31 mouse cellular contexts compared by ENCODE assay signal in the genomic region with DNA sequence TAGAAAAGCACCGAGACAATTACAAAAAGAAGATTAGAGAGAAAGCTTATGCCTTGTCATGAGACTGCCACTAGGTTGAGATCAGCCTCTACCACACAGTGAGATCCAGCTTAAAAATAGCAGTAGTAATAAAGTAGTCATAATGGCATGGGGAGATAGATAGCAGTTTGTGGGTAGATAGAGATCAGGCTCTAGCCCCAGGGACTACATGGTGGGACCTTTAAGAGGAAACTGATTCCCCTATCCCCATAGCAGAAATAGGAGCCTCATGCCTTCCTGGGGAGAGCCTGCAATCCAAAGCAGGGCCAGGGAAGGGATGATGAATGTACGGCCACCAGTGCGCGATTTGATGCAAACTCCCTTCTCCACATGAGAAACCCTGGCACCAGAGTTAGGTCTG. TPM values are rescaled to one million over a fixed set of nuclear protein-coding genes. Genes with fewer than 3 reads are reported as not detected.
DNase-seq lines count a peak whose midpoint lies in the region; ATAC-seq and TF ChIP-seq lines count a peak whose summit lies in the region.
"Had no signal": no experiment of that assay in that cellular context is flagged by ENCODE, and none has a peak within 500 bp of the region (broad histone marks: within the 10 kb centered on the region; RNA-seq: fewer than 3 reads in every experiment).

No protein-coding gene starts in this region.

- WGBS in heart, postnatal 0 days, result 75% methylated on average over 4 of the region's 4 CpGs
- 71% methylated on average over 4 of the region's 4 CpGs for WGBS in heart, embryonic 12.5 days
- 58% methylated on average over 4 of the region's 4 CpGs for WGBS in midbrain, embryonic 12.5 days
- WGBS in midbrain, embryonic 13.5 days, result 60% methylated on average over 4 of the region's 4 CpGs

- H3K27me3 ChIP-seq in heart, postnatal 0 days (ENCODE audit: control insufficient read depth, insufficient read depth, low read length), result no peaks in the 10 kb centered on the region
- no peaks in the 10 kb centered on the region for H3K27me3 ChIP-seq in heart, embryonic 12.5 days (replicated peaks)
- H3K27me3 ChIP-seq in midbrain, embryonic 12.5 days, result no peaks in the 10 kb centered on the region
- H3K27me3 ChIP-seq in midbrain, embryonic 13.5 days, result no peaks in the 10 kb centered on the region
- H3K27me3 ChIP-seq: CH12.LX; forebrain, embryonic 15.5 days; hindbrain, embryonic 12.5 days; liver, embryonic 13.5 days; neural tube, embryonic 15.5 days; Patski; stomach, embryonic 15.5 days had no signal

- no peak for DNase-seq in heart, postnatal 0 days (ENCODE audit: low spot score)
- peak; percentile 44 for DNase-seq in NIH3T3 (ENCODE audit: low read depth)
- DNase-seq in lung, postnatal 36 days, result no peak
- no peak for DNase-seq in kidney, postnatal 14 days
- DNase-seq: adrenal gland, postnatal 36 days; B cell, adult 2 months; cerebellum, adult 9-11 months; gastrocnemius, postnatal 10 days; kidney, adult 18-20 months; liver, embryonic 13.5 days; lung, embryonic 14.5 days; lung, postnatal 4 days; right cerebral cortex, adult 18-20 months; thymus, postnatal 25 days had no signal

- no peak for TF ChIP-seq EP300 in heart, postnatal 0 days (IDR thresholded peaks at IDR 0.05; ENCODE audit: low read depth)

- no peaks in the 10 kb centered on the region for H3K36me3 ChIP-seq in heart, postnatal 0 days (replicated peaks; ENCODE audit: control insufficient read depth, insufficient read depth, low read length)
- no peaks in the 10 kb centered on the region for H3K36me3 ChIP-seq in heart, embryonic 12.5 days
- H3K36me3 ChIP-seq in midbrain, embryonic 12.5 days, result no peaks in the 10 kb centered on the region
- no peaks in the 10 kb centered on the region for H3K36me3 ChIP-seq in midbrain, embryonic 13.5 days
- H3K36me3 ChIP-seq: forebrain, embryonic 15.5 days; hindbrain, embryonic 12.5 days; limb, embryonic 10.5 days; neural tube, embryonic 15.5 days; stomach, embryonic 15.5 days had no signal

- H3K4me2 ChIP-seq in heart, postnatal 0 days (ENCODE audit: low read depth, low read length), result no peak overlapping the region
- no peak overlapping the region for H3K4me2 ChIP-seq in heart, embryonic 12.5 days
- no peak overlapping the region for H3K4me2 ChIP-seq in midbrain, embryonic 12.5 days (replicated peaks)
- H3K4me2 ChIP-seq in midbrain, embryonic 13.5 days (replicated peaks), result no peak overlapping the region
- H3K4me2 ChIP-seq: forebrain, embryonic 15.5 days; hindbrain, embryonic 12.5 days; liver, embryonic 13.5 days; lung, embryonic 14.5 days; neural tube, embryonic 15.5 days; stomach, embryonic 15.5 days had no signal

- no peaks in the 10 kb centered on the region for H3K9me3 ChIP-seq in heart, postnatal 0 days (replicated peaks; ENCODE audit: control insufficient read depth, low read length)
- H3K9me3 ChIP-seq in heart, embryonic 12.5 days (replicated peaks), result no peaks in the 10 kb centered on the region; the same call in 1 of the 2 replicates
- no peaks in the 10 kb centered on the region for H3K9me3 ChIP-seq in midbrain, embryonic 12.5 days
- H3K9me3 ChIP-seq in midbrain, embryonic 13.5 days, result no peaks in the 10 kb centered on the region
- H3K9me3 ChIP-seq: embryonic facial prominence, embryonic 10.5 days; forebrain, embryonic 15.5 days; hindbrain, embryonic 12.5 days; limb, embryonic 10.5 days; liver, embryonic 13.5 days; neural tube, embryonic 15.5 days; stomach, embryonic 15.5 days had no signal

- ATAC-seq in heart, postnatal 0 days (ENCODE audit: insufficient read depth, low read depth), result no peak
- no peak for ATAC-seq in heart, embryonic 12.5 days (ENCODE audit: insufficient number of reproducible peaks, low FRiP score)
- ATAC-seq in midbrain, embryonic 12.5 days (ENCODE audit: low FRiP score, low read depth), result no peak
- no peak for ATAC-seq in midbrain, embryonic 13.5 days
- ATAC-seq: inflammation-experienced regulatory T-cells, adult 6 months; Patski had no signal

- no peak overlapping the region for H3K4me3 ChIP-seq in heart, postnatal 0 days (ENCODE audit: low read depth, low read length)
- H3K4me3 ChIP-seq in heart, embryonic 12.5 days, result no peak overlapping the region
- H3K4me3 ChIP-seq in midbrain, embryonic 12.5 days, result no peak overlapping the region
- no peak overlapping the region for H3K4me3 ChIP-seq in midbrain, embryonic 13.5 days (replicated peaks)
- H3K4me3 ChIP-seq: embryonic facial prominence, embryonic 10.5 days; forebrain, embryonic 15.5 days; hindbrain, embryonic 12.5 days; layer of hippocampus, adult 2 months; limb, embryonic 10.5 days; liver, embryonic 13.5 days; neural tube, embryonic 15.5 days; stomach, embryonic 15.5 days had no signal

- H3K27ac ChIP-seq in heart, postnatal 0 days (ENCODE audit: low read depth), result peak overlapping the region; percentile 25; the same call in 1 of the 2 replicates
- H3K27ac ChIP-seq in heart, embryonic 12.5 days (ENCODE audit: poor library complexity, severe bottlenecking), result no peak overlapping the region
- peak overlapping the region; percentile 50 for H3K27ac ChIP-seq in midbrain, embryonic 12.5 days (replicated peaks)
- no peak overlapping the region; the same call in 1 of the 2 replicates for H3K27ac ChIP-seq in midbrain, embryonic 13.5 days
- H3K27ac ChIP-seq: embryonic facial prominence, embryonic 10.5 days; forebrain, embryonic 15.5 days; hindbrain, embryonic 12.5 days; kidney, postnatal 0 days; layer of hippocampus, adult 2 months; limb, embryonic 10.5 days; liver, embryonic 13.5 days; neural tube, embryonic 15.5 days; stomach, embryonic 15.5 days had no signal

- peaks cover 61% of the 10 kb centered on the region for H3K4me1 ChIP-seq in heart, postnatal 0 days (ENCODE audit: control insufficient read depth, insufficient read depth)
- H3K4me1 ChIP-seq in heart, embryonic 12.5 days (replicated peaks), result peaks cover 76% of the 10 kb centered on the region
- H3K4me1 ChIP-seq in midbrain, embryonic 12.5 days, result peaks cover 45% of the 10 kb centered on the region
- peaks cover 51% of the 10 kb centered on the region for H3K4me1 ChIP-seq in midbrain, embryonic 13.5 days (replicated peaks)

- no peak overlapping the region for H3K9ac ChIP-seq in heart, postnatal 0 days (replicated peaks; ENCODE audit: low read depth, low read length)
- H3K9ac ChIP-seq in heart, embryonic 12.5 days, result no peak overlapping the region
- no peak overlapping the region for H3K9ac ChIP-seq in midbrain, embryonic 12.5 days (replicated peaks)
- no peak overlapping the region for H3K9ac ChIP-seq in midbrain, embryonic 13.5 days (replicated peaks)
- H3K9ac ChIP-seq: forebrain, embryonic 15.5 days; hindbrain, embryonic 12.5 days; liver, embryonic 13.5 days; lung, embryonic 14.5 days; neural tube, embryonic 15.5 days; stomach, embryonic 15.5 days had no signal

- TF ChIP-seq CTCF in heart, postnatal 0 days (IDR thresholded peaks at IDR 0.05; ENCODE audit: low read depth), result no peak

RNA-seq across cellular contexts. Expression of a gene that starts 22.5 kb away (rescaled TPM):
- 12.6 and 28.8 TPM in 2 replicates for total RNA-seq in heart, postnatal 0 days (2014; rRNA removed; ENCODE audit: low replicate concordance)
- 2.8 and 3.4 TPM in 2 replicates for polyA plus RNA-seq in heart, postnatal 0 days (2015; fragmentation: Nextera tagmentation; extraction: Ambion mirVana)
- polyA plus RNA-seq in heart, embryonic 12.5 days (2016; fragmentation: Nextera tagmentation; extraction: Ambion mirVana), result 7.1 and 8.2 TPM in 2 replicates
- 14.0 and 15.3 TPM in 2 replicates for polyA plus RNA-seq in midbrain, embryonic 12.5 days (2016; fragmentation: Nextera tagmentation; extraction: Ambion mirVana)
- 10.4 and 12.5 TPM in 2 replicates for polyA plus RNA-seq in midbrain, embryonic 13.5 days (2015; fragmentation: Nextera tagmentation; extraction: Ambion mirVana)

RNA-seq across cellular contexts. Expression of a gene that starts 52.2 kb away (rescaled TPM):
- 8.9 and 14.1 TPM in 2 replicates for total RNA-seq in heart, postnatal 0 days (2014; rRNA removed; ENCODE audit: low replicate concordance)
- 6.8 and 7.3 TPM in 2 replicates for polyA plus RNA-seq in heart, postnatal 0 days (2015; fragmentation: Nextera tagmentation; extraction: Ambion mirVana)
- 4.9 and 5.1 TPM in 2 replicates for polyA plus RNA-seq in heart, embryonic 12.5 days (2016; fragmentation: Nextera tagmentation; extraction: Ambion mirVana)
- polyA plus RNA-seq in midbrain, embryonic 12.5 days (2016; fragmentation: Nextera tagmentation; extraction: Ambion mirVana), result 3.3 and 3.4 TPM in 2 replicates
- 4.4 and 5.3 TPM in 2 replicates for polyA plus RNA-seq in midbrain, embryonic 13.5 days (2015; fragmentation: Nextera tagmentation; extraction: Ambion mirVana)

RNA-seq across cellular contexts. Expression of a gene that starts 55.4 kb away (rescaled TPM):
- not detected in 2 replicates for total RNA-seq in heart, postnatal 0 days (2014; rRNA removed; ENCODE audit: low replicate concordance)
- not detected in 2 replicates for polyA plus RNA-seq in heart, postnatal 0 days (2015; fragmentation: Nextera tagmentation; extraction: Ambion mirVana)
- not detected in 2 replicates for polyA plus RNA-seq in heart, embryonic 12.5 days (2016; fragmentation: Nextera tagmentation; extraction: Ambion mirVana)
- 0.19 and 0.25 TPM in 2 replicates for polyA plus RNA-seq in midbrain, embryonic 12.5 days (2016; fragmentation: Nextera tagmentation; extraction: Ambion mirVana)
- polyA plus RNA-seq in midbrain, embryonic 13.5 days (2015; fragmentation: Nextera tagmentation; extraction: Ambion mirVana), result 0.17 and 0.23 TPM in 2 replicates
- total RNA-seq: adrenal gland, adult 18-20 months; adrenal gland, postnatal 36 days; CH12.LX; megakaryocyte-erythroid progenitor cell, adult 5-6 weeks had no signal
- polyA plus RNA-seq: heart, embryonic 16.5 days; hindbrain, embryonic 12.5 days; inflammation-experienced regulatory T-cells, adult 6 months; limb, embryonic 10.5 days; liver, embryonic 13.5 days; lung, embryonic 14.5 days; Patski; stomach, embryonic 15.5 days had no signal

Comparison
In these comparisons a context has a peak if more than half of its experiments do, and no peak if none do; other contexts are left out.
1. H3K27ac ChIP-seq: peak in heart, postnatal 0 days (single experiment) and midbrain, embryonic 12.5 days (single experiment); none in heart, embryonic 12.5 days (single experiment) and midbrain, embryonic 13.5 days (single experiment).